Mouse (Mus musculus) erythroblast, embryonic 14.5 days (primary cell): ENCODE measurements around the gene Ctcf. TPM values are rescaled to one million over a fixed set of nuclear protein-coding genes. Genes with fewer than 3 reads are reported as not detected.

Experiments
- H3K27me3 ChIP-seq: 2 replicates; pipeline ENCODE4 v1.6.1; 2012; ENCODE audit warnings: inconsistent platforms; ENCODE audit not compliant: control insufficient read depth
- H3K36me3 ChIP-seq: 2 replicates; pipeline ENCODE4 v1.6.1; 2012; ENCODE audit warnings: mild to moderate bottlenecking, inconsistent platforms; ENCODE audit not compliant: control insufficient read depth
- H3K4me1 ChIP-seq: 2 replicates; pipeline ENCODE4 v1.6.1; 2012; ENCODE audit warnings: inconsistent platforms; ENCODE audit not compliant: control insufficient read depth
- H3K4me3 ChIP-seq: replicated peaks from 2 replicates; pipeline ENCODE3; 2012; ENCODE audit warnings: moderate library complexity, mild to moderate bottlenecking, inconsistent platforms
- H3K9me3 ChIP-seq: 2 replicates; pipeline ENCODE4 v1.6.1; 2012; ENCODE audit warnings: low read length, inconsistent platforms, mixed read lengths; ENCODE audit not compliant: control insufficient read depth
- GATA1 ChIP-seq: IDR thresholded peaks from 2 replicates; pipeline ENCODE4 v1.6.1; 2012; ENCODE audit warnings: low read length, inconsistent platforms, mixed read lengths
- TAL1 ChIP-seq: IDR thresholded peaks from 3 replicates; pipeline ENCODE4 v1.6.1; 2012; ENCODE audit warnings: low read length, inconsistent platforms, mixed read lengths
- polyA plus RNA-seq: library from polyadenylated mRNA; stranded (reverse); fragments of >175 nt; gene quantifications from 2 replicates; pipeline ENCODE4 v1.2.3, GENCODE M21; 2012

Gene Ctcf
- polyA plus RNA-seq, 1 experiment = 26.6 TPM

GRCm38 (mm10) chr8:105622421-105622920, 13.9 kb upstream of the Ctcf start:
- peaks cover 64% of the 10 kb centered on the region for H3K36me3 ChIP-seq
- no peaks in the 10 kb centered on the region for H3K27me3 ChIP-seq
- H3K9me3 ChIP-seq = no peaks in the 10 kb centered on the region
- H3K4me3 ChIP-seq = no peak overlapping the region
- H3K4me1 ChIP-seq = peaks cover 12% of the 10 kb centered on the region
- TF ChIP-seq TAL1 (no peak), GATA1 (no peak)

- Histone ChIP-seq H3K36me3 (peaks cover 58% of the 10 kb centered on the region), H3K9me3 (no peaks in the 10 kb centered on the region), H3K4me1 (peaks cover 10% of the 10 kb centered on the region), H3K4me3 (no peak overlapping the region), H3K27me3 (no peaks in the 10 kb centered on the region)
- TF ChIP-seq TAL1 (no peak), GATA1 (no peak)
Measured at GRCm38 (mm10) chr8:105623118-105623517, 13.2 kb upstream of the Ctcf start.

DNA sequence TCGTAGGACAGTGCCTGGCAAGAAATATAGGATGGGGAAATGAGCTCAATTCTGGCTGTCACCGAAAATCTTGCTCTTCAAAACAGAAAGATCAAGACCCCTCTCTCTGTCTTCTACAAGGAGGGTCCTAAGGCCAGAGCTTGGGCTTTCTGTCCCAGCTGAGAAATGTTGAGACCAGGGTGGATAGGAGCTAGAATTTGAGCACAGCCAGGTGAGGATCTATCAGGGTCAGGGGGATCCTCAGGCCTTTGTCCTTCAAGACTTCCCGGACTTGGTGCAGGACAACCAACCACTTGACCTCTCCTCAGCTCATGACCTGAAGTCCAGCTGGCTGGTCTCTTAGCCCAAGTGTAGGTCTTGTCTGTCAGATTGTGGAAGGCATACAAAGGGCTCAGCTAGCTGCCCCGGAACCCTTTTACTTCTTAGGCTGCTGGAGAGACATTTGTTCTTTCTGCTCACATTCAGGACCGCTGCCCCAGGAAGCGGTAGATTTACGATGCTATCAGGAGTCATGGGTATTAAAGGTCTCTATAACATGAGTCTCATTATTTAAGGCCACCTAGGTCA, 12.6 kb upstream of the Ctcf start:
- Histone ChIP-seq H3K4me1 (peaks cover 10% of the 10 kb centered on the region), H3K36me3 (peaks cover 51% of the 10 kb centered on the region), H3K4me3 (no peak overlapping the region), H3K27me3 (no peaks in the 10 kb centered on the region), H3K9me3 (no peaks in the 10 kb centered on the region)
- TF ChIP-seq TAL1 (no peak), GATA1 (no peak)

GRCm38 (mm10) chr8:105624401-105624800, 12.0 kb upstream of the Ctcf start:
- TF ChIP-seq GATA1 (no peak), TAL1 (no peak)
- Histone ChIP-seq H3K27me3 (no peaks in the 10 kb centered on the region), H3K4me3 (no peak overlapping the region), H3K4me1 (peaks cover 10% of the 10 kb centered on the region), H3K36me3 (peaks cover 45% of the 10 kb centered on the region), H3K9me3 (no peaks in the 10 kb centered on the region)

DNA sequence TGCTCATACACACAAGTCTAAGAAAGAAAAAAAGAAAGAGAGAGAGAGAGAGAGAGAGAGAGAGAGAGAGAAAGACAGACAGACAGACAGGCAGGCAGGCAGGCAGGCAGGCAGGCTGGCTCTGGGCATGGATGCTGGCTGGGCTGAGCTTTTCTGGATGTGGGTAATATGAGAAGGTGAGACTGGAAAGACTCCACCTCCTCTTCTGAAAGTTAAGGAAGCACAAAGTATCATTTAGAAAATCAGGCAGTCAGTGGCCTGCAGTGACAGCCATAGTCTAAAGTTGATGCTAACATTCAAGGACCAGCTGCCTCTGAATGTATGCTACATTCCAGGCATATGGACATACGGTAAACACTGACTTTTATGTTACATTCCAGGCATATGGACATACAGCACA, 11.5 kb upstream of the Ctcf start:
- H3K27me3 ChIP-seq = no peaks in the 10 kb centered on the region
- TF ChIP-seq TAL1 (no peak), GATA1 (no peak)
- H3K9me3 ChIP-seq = no peaks in the 10 kb centered on the region
- peaks cover 10% of the 10 kb centered on the region for H3K4me1 ChIP-seq
- H3K4me3 ChIP-seq = no peak overlapping the region
- peaks cover 41% of the 10 kb centered on the region for H3K36me3 ChIP-seq

- peaks cover 10% of the 10 kb centered on the region for H3K4me1 ChIP-seq
- peaks cover 30% of the 10 kb centered on the region for H3K36me3 ChIP-seq
Measured at GRCm38 (mm10) chr8:105626086-105626485, 10.3 kb upstream of the Ctcf start.

GRCm38 (mm10) chr8:105629337-105629736, 7.0 kb upstream of the Ctcf start:
- no peaks in the 10 kb centered on the region for H3K9me3 ChIP-seq
- no peak overlapping the region for H3K4me3 ChIP-seq
- H3K4me1 ChIP-seq = peaks cover 13% of the 10 kb centered on the region
- peaks cover 7% of the 10 kb centered on the region for H3K36me3 ChIP-seq
- TF ChIP-seq GATA1 = no peak
- no peak for TF ChIP-seq TAL1
- no peaks in the 10 kb centered on the region for H3K27me3 ChIP-seq

More at GRCm38 (mm10) chr8:105626086-105626485, 10.3 kb upstream of the Ctcf start:
- Histone ChIP-seq H3K9me3 (no peaks in the 10 kb centered on the region), H3K4me3 (no peak overlapping the region), H3K27me3 (no peaks in the 10 kb centered on the region)
- TF ChIP-seq TAL1 = no peak
- TF ChIP-seq GATA1 = no peak

DNA sequence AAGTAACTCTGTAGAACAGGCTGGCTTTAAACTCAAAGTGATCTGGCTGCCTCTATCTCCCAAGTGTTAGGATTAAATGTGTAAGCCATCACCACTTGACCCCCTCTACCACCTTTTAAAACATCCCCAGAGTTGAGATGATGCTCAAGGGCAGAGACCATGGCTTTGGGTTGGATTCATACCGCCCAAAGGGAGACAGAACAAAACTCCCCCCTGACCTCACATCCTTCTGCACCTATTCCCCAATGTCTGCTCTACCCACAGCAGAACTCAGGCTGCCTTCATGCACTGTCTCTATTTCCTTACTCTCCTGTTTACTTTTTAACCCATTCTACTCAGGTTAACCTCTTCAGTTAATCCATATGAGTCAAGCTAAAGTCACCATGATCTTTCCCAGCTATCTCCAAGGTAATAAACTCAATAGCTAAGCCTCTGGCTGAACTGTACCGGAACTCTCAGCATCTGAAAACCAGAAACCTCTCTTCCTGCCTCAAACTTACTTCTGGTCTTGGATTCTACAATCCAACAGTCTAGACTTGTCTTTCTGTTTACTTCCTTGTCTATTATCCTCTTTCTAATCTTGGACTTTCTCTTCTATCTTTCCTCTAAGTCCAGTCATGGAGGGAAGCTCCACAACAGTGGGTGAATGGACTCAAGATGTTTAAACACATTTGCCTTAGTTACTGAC, 1.5 kb upstream of the Ctcf start:
- peaks cover 51% of the 10 kb centered on the region for H3K4me1 ChIP-seq
- no peaks in the 10 kb centered on the region for H3K27me3 ChIP-seq
- peak overlapping the region; percentile 87 for H3K4me3 ChIP-seq
- TF ChIP-seq TAL1 = no peak
- TF ChIP-seq GATA1 = no peak
- no peaks in the 10 kb centered on the region for H3K9me3 ChIP-seq
- peaks cover 23% of the 10 kb centered on the region for H3K36me3 ChIP-seq

DNA sequence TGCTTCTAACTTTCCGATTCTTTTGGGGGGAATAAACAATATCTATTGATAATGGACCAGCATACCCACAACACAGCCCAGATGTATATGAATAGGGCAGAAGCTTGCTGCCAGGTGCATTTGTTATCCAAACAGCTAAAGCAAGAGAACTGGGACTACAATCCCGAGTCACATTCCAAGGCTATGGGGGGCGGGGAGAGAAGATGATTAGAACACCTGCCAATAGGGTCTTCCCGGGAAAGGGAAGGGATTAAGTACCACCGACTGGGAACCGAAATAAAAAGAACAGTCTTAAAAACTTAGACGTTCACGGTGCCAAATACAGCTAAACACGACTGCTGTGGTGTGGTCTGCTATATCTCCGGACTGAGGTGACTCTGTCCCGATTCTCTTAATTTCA, 887 bp upstream of the Ctcf start:
- Histone ChIP-seq H3K27me3 (no peaks in the 10 kb centered on the region), H3K4me1 (peaks cover 56% of the 10 kb centered on the region), H3K36me3 (peaks cover 25% of the 10 kb centered on the region), H3K9me3 (no peaks in the 10 kb centered on the region), H3K4me3 (peak overlapping the region; percentile 87)
- no peak for TF ChIP-seq GATA1
- TF ChIP-seq TAL1 = no peak
